41 mouse cellular contexts compared by ENCODE assay signal in the genomic region with DNA sequence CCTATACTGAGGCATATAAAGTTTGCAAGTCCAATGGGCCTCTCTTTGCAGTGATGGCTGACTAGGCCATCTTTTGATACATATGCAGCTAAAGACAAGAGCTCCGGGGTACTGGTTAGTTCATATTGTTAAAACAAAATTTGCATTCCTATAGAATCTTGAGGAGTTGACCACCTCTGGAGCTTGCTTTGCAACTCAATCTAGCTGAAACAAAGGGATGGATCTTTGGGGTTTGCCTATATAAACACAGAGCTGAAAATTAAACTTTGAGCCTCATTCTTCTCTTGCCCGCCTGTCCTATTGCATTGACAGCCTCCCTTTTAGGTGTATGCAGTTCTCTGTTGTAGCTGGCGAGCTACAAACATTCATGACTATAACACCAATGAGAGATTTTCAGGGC. TPM values are rescaled to one million over a fixed set of nuclear protein-coding genes. Genes with fewer than 3 reads are reported as not detected.
"Had no signal": no experiment of that assay in that cellular context is flagged by ENCODE, and none has a peak within 500 bp of the region (broad histone marks: within the 10 kb centered on the region; RNA-seq: fewer than 3 reads in every experiment).

No protein-coding gene starts in this region.

RNA-seq across cellular contexts. Expression of gene Vmn1r211, which starts 13.1 kb away (rescaled TPM):
- total RNA-seq: heart, postnatal 10 days; heart, postnatal 14 days; heart, postnatal 25 days; heart, postnatal 36 days; heart, postnatal 4 days; hematopoietic stem cell, adult 5-6 weeks; hindbrain, postnatal 0 days; layer of hippocampus, adult 18-20 months; layer of hippocampus, adult 2 months; layer of hippocampus, adult 8-10 months; layer of hippocampus, postnatal 10 days; layer of hippocampus, postnatal 14 days; layer of hippocampus, postnatal 25 days; layer of hippocampus, postnatal 36 days; left cerebral cortex, adult 18-20 months; left cerebral cortex, adult 2 months; left cerebral cortex, adult 8-10 months had no signal
- polyA plus RNA-seq: heart, embryonic 12.5 days; heart, embryonic 13.5 days; heart, embryonic 14.5 days; heart, embryonic 15.5 days; heart, embryonic 16.5 days; heart, postnatal 0 days; hindbrain, embryonic 10.5 days; hindbrain, embryonic 11.5 days; hindbrain, embryonic 12.5 days; hindbrain, embryonic 13.5 days; hindbrain, embryonic 14.5 days; hindbrain, embryonic 15.5 days; hindbrain, embryonic 16.5 days; hindbrain, postnatal 0 days; inflammation-experienced regulatory T-cells, adult 6 months; intestine, embryonic 14.5 days; intestine, embryonic 15.5 days; intestine, embryonic 16.5 days; intestine, postnatal 0 days; kidney, adult 2 months; kidney, embryonic 14.5 days; kidney, embryonic 15.5 days; kidney, embryonic 16.5 days; kidney, postnatal 0 days; large intestine, adult 2 months had no signal

RNA-seq across cellular contexts. Expression of gene Vmn1r210, which starts 13.2 kb away (rescaled TPM):
- total RNA-seq: heart, postnatal 10 days; heart, postnatal 14 days; heart, postnatal 25 days; heart, postnatal 36 days; heart, postnatal 4 days; hematopoietic stem cell, adult 5-6 weeks; hindbrain, postnatal 0 days; layer of hippocampus, adult 18-20 months; layer of hippocampus, adult 2 months; layer of hippocampus, adult 8-10 months; layer of hippocampus, postnatal 10 days; layer of hippocampus, postnatal 14 days; layer of hippocampus, postnatal 25 days; layer of hippocampus, postnatal 36 days; left cerebral cortex, adult 18-20 months; left cerebral cortex, adult 2 months; left cerebral cortex, adult 8-10 months had no signal
- polyA plus RNA-seq: heart, embryonic 12.5 days; heart, embryonic 13.5 days; heart, embryonic 14.5 days; heart, embryonic 15.5 days; heart, embryonic 16.5 days; heart, postnatal 0 days; hindbrain, embryonic 10.5 days; hindbrain, embryonic 11.5 days; hindbrain, embryonic 12.5 days; hindbrain, embryonic 13.5 days; hindbrain, embryonic 14.5 days; hindbrain, embryonic 15.5 days; hindbrain, embryonic 16.5 days; hindbrain, postnatal 0 days; inflammation-experienced regulatory T-cells, adult 6 months; intestine, embryonic 14.5 days; intestine, embryonic 15.5 days; intestine, embryonic 16.5 days; intestine, postnatal 0 days; kidney, adult 2 months; kidney, embryonic 14.5 days; kidney, embryonic 15.5 days; kidney, embryonic 16.5 days; kidney, postnatal 0 days; large intestine, adult 2 months had no signal

RNA-seq across cellular contexts. Expression of gene Vmn1r209, which starts 34.8 kb away (rescaled TPM):
- total RNA-seq: heart, postnatal 10 days; heart, postnatal 14 days; heart, postnatal 25 days; heart, postnatal 36 days; hematopoietic stem cell, adult 5-6 weeks; layer of hippocampus, adult 18-20 months; layer of hippocampus, adult 2 months; layer of hippocampus, postnatal 10 days; left cerebral cortex, adult 18-20 months had no signal
- polyA plus RNA-seq: heart, embryonic 12.5 days; heart, embryonic 13.5 days; heart, embryonic 14.5 days; heart, embryonic 15.5 days; heart, embryonic 16.5 days; heart, postnatal 0 days; hindbrain, embryonic 10.5 days; hindbrain, embryonic 11.5 days; hindbrain, embryonic 12.5 days; hindbrain, embryonic 13.5 days; hindbrain, embryonic 14.5 days; hindbrain, embryonic 15.5 days; hindbrain, embryonic 16.5 days; hindbrain, postnatal 0 days; inflammation-experienced regulatory T-cells, adult 6 months; intestine, embryonic 14.5 days; intestine, embryonic 15.5 days; intestine, embryonic 16.5 days; intestine, postnatal 0 days; kidney, adult 2 months; kidney, embryonic 14.5 days; kidney, embryonic 15.5 days; kidney, embryonic 16.5 days; kidney, postnatal 0 days; large intestine, adult 2 months had no signal

RNA-seq across cellular contexts. Expression of gene Vmn1r212, which starts 39.7 kb away (rescaled TPM):
- total RNA-seq: heart, postnatal 10 days; heart, postnatal 14 days; heart, postnatal 25 days; heart, postnatal 36 days; heart, postnatal 4 days; hematopoietic stem cell, adult 5-6 weeks; hindbrain, postnatal 0 days; layer of hippocampus, adult 18-20 months; layer of hippocampus, adult 2 months; layer of hippocampus, adult 8-10 months; layer of hippocampus, postnatal 10 days; layer of hippocampus, postnatal 14 days; layer of hippocampus, postnatal 25 days; layer of hippocampus, postnatal 36 days; left cerebral cortex, adult 18-20 months; left cerebral cortex, adult 2 months; left cerebral cortex, adult 8-10 months had no signal
- polyA plus RNA-seq: heart, embryonic 12.5 days; heart, embryonic 13.5 days; heart, embryonic 14.5 days; heart, embryonic 15.5 days; heart, embryonic 16.5 days; heart, postnatal 0 days; hindbrain, embryonic 10.5 days; hindbrain, embryonic 11.5 days; hindbrain, embryonic 12.5 days; hindbrain, embryonic 13.5 days; hindbrain, embryonic 14.5 days; hindbrain, embryonic 15.5 days; hindbrain, embryonic 16.5 days; hindbrain, postnatal 0 days; inflammation-experienced regulatory T-cells, adult 6 months; intestine, embryonic 14.5 days; intestine, embryonic 15.5 days; intestine, embryonic 16.5 days; intestine, postnatal 0 days; kidney, adult 2 months; kidney, embryonic 14.5 days; kidney, embryonic 15.5 days; kidney, embryonic 16.5 days; kidney, postnatal 0 days; large intestine, adult 2 months had no signal
